Mouse (Mus musculus) stomach, postnatal 0 days (tissue): Measurements from ENCODE around the gene Vps50. TPM values are rescaled to one million over a fixed set of nuclear protein-coding genes. Genes with fewer than 3 reads are reported as not detected.
"Not testable (repeated sequence)": the region's sequence is repeated elsewhere in the genome, so short reads cannot be mapped to it uniquely, and the experiment has no call there.

Experiments used
- ATAC-seq: fragments of 200-750 bp; cut with Nextera tagmentation; 2 replicates; pipeline ENCODE4 v1.8.0; 2017; ENCODE audit not compliant: low FRiP score, low TSS enrichment
- DNase-seq: peaks from one replicate; pipeline ENCODE4 v3.0.0-alpha.2; 2016; ENCODE audit warnings: low spot score
- H3K27ac ChIP-seq: fragments of 300-500 bp; sonication (generic); replicated peaks from 2 replicates; pipeline ENCODE4 v1.5.1; 2014; ENCODE audit warnings: mild to moderate bottlenecking, control low read depth
- H3K27me3 ChIP-seq: fragments of 300-500 bp; sonication (generic); 2 replicates; pipeline ENCODE4 v1.6.1; 2014; ENCODE audit warnings: low read length; ENCODE audit not compliant: control insufficient read depth, insufficient read depth
- H3K36me3 ChIP-seq: fragments of 300-500 bp; sonication (generic); 2 replicates; pipeline ENCODE4 v1.6.1; 2014; ENCODE audit warnings: low read length, mixed read lengths; ENCODE audit not compliant: control insufficient read depth, insufficient read depth
- H3K4me1 ChIP-seq: fragments of 300-500 bp; sonication (generic); replicated peaks from 2 replicates; pipeline ENCODE4 v1.6.1; 2014; ENCODE audit warnings: antibody characterized with exemption; ENCODE audit not compliant: control insufficient read depth, insufficient read depth
- H3K4me2 ChIP-seq: fragments of 300-500 bp; sonication (generic); replicated peaks from 2 replicates; pipeline ENCODE4 v1.6.1; 2014; ENCODE audit warnings: low read depth, mild to moderate bottlenecking, control low read depth, moderate library complexity
- H3K4me3 ChIP-seq: fragments of 300-500 bp; sonication (generic); 2 replicates; pipeline ENCODE4 v1.5.1; 2014; ENCODE audit warnings: low read depth, low read length, control low read depth
- H3K9ac ChIP-seq: fragments of 300-500 bp; sonication (generic); 2 replicates; pipeline ENCODE4 v1.6.1; 2014; ENCODE audit warnings: mild to moderate bottlenecking, low read length, control low read depth, mixed read lengths
- H3K9me3 ChIP-seq: fragments of 300-500 bp; sonication (generic); 2 replicates; pipeline ENCODE4 v1.6.1; 2016; ENCODE audit warnings: low read length; ENCODE audit not compliant: control insufficient read depth
- CTCF ChIP-seq: IDR thresholded peaks from 2 replicates; pipeline ENCODE4 v1.5.1; 2016; ENCODE audit warnings: antibody characterized with exemption, low read depth, mild to moderate bottlenecking, moderate library complexity
- EP300 ChIP-seq: optimal IDR thresholded peaks from 2 replicates; pipeline ENCODE3; 2016; ENCODE audit warnings: antibody characterized with exemption
- WGBS: fragments of 180-500 bp; shearing (Covaris S2); extraction: QIAGEN DNeasy Blood & Tissue Kit; methylation state at CpG from one replicate; pipeline ENCODE4 v1.1.7; 2014; 5-methylcytosine and 5-hydroxymethylcytosine counted together
- polyA plus RNA-seq: library from polyadenylated mRNA; unstranded; fragments of >200 nt; fragmentation: Nextera tagmentation; extraction: Ambion mirVana; gene quantifications from 2 replicates; pipeline ENCODE4 v1.2.1, GENCODE M21; 2015

Vps50 gene
- polyA plus RNA-seq, 1 experiment from 2014 or later: 14.4 TPM

DNA sequence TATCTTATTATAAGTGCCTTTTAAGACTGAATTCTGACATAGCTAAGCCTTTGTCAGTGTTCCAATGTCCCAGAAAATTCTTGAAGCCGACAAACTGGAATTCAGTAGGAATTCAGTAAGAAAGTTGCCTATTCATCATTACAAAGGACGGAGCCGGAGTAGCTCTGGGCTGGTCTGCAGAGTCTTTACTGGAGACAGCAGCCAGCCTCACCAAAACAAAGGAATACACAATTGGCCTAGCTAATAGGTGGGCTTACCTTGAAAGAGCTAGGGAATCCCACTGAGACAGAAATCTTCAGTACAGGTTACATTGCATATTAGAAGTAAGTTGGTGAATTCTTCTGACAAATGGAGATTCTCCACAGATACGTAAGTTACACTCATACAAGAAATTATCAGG, 59.0 kb downstream of the Vps50 start:
- no peak overlapping the region for H3K9ac ChIP-seq
- H3K27me3 ChIP-seq: no peaks in the 10 kb centered on the region
- WGBS: 81% methylated on average over 4 of the region's 4 CpGs
- TF ChIP-seq EP300: no peak
- TF ChIP-seq CTCF: no peak
- no peaks in the 10 kb centered on the region; the same call in 1 of the 2 replicates for H3K36me3 ChIP-seq
- DNase-seq (no peak), ATAC-seq (no peak)
- no peak overlapping the region for H3K4me3 ChIP-seq
- no peak overlapping the region for H3K4me2 ChIP-seq
- H3K4me1 ChIP-seq: no peaks in the 10 kb centered on the region
- no peak overlapping the region for H3K27ac ChIP-seq
- H3K9me3 ChIP-seq: no peaks in the 10 kb centered on the region

DNA sequence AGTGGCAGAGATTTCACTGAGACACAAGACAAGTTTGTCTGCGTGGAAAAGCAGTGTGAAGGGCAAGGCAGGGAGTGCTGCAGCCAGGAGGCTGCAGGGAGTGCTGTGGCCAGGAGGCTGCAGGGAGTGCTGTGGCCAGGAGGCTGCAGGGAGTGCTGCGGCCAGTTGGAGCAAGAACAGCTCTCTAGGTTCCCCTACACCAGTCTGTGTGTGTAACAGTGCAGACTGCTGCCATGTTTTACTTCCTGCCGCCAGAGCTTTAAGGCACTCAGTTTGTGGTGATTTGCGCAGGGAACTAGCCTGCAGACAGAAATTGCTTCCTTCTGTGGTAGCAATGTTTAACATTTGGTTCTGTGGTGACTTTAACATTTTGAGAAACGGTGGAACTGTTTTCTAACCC, 61.8 kb downstream of the Vps50 start:
- H3K9ac ChIP-seq: no peak overlapping the region
- ATAC-seq (no peak), DNase-seq (no peak)
- no peak overlapping the region for H3K27ac ChIP-seq
- 56% methylated on average over 5 of the region's 5 CpGs for WGBS
- no peaks in the 10 kb centered on the region for H3K27me3 ChIP-seq
- H3K9me3 ChIP-seq: no peaks in the 10 kb centered on the region
- TF ChIP-seq CTCF (no peak), EP300 (no peak)
- no peak overlapping the region for H3K4me3 ChIP-seq
- no peak overlapping the region for H3K4me2 ChIP-seq
- H3K4me1 ChIP-seq: no peaks in the 10 kb centered on the region
- H3K36me3 ChIP-seq: no peaks in the 10 kb centered on the region; the same call in 1 of the 2 replicates

DNA sequence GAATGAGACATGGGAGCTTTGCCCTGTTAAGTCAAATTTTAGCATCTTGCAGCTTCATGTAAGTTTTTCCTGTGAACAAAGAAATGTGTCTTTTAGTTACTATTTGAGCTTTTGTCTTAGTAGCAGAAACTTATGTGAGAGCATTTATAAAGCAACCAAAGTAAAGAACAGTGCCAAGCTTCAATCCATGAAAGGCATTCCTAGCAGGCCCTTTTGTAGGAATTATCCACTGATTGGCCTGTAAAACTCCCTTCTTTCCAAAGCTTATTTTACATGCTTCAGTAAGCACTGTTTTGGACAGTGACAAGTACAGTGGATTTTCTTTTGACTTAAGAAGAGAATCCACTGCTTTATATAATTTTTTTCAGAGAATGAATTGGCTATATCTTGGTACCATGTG, 64.1 kb downstream of the Vps50 start:
- H3K36me3 ChIP-seq: no peaks in the 10 kb centered on the region
- H3K4me1 ChIP-seq: no peaks in the 10 kb centered on the region
- DNase-seq (no peak), ATAC-seq (no peak)
- no peak overlapping the region for H3K4me3 ChIP-seq
- H3K27me3 ChIP-seq: no peaks in the 10 kb centered on the region
- no peak for TF ChIP-seq EP300
- TF ChIP-seq CTCF: no peak
- no peaks in the 10 kb centered on the region for H3K9me3 ChIP-seq
- no peak overlapping the region for H3K4me2 ChIP-seq
- H3K27ac ChIP-seq: no peak overlapping the region
- no peak overlapping the region for H3K9ac ChIP-seq

DNA sequence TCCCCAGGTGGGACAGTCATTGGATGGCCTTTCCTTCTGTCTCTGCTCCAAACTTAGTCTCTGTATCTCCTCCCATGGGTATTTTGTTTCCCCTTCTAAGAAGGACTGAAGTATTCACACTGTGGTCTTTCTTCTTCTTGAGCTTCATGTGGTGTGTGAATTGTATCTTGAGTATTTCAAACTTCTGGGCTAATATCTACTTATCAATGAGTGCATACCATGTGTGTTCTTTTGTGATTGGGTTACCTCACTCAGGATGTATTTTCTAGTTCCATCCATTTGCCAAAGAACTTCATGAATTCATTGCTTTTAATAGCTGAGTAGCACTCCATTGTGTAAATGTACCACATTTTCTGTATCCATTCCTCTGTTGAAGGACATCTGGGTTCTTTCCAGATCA, 65.9 kb downstream of the Vps50 start:
- not testable (repeated sequence) for DNase-seq, H3K9me3 ChIP-seq, H3K4me1 ChIP-seq, H3K4me3 ChIP-seq, H3K36me3 ChIP-seq, H3K9ac ChIP-seq, H3K27ac ChIP-seq, ATAC-seq, H3K27me3 ChIP-seq, H3K4me2 ChIP-seq

DNA sequence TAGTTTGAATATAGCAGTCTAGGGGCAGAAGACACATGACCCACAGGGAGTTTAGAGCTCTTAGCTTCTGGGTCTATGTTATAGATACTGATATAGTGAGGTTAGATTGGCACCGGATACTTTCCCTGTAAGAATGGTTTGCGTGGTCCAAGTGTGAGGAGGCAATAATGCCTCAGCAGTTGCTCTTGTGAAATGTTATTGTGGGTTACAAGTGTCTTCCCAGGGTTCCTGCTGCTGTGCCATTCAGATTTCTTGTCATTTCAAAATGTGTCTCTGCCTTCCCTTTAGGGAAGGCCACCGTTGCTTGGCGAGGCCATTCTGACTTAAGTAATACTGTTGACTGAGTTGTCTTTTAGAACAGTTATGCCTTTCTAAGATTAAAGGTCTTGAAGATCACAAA, 66.8 kb downstream of the Vps50 start:
- Histone ChIP-seq H3K9me3 (no peaks in the 10 kb centered on the region), H3K4me2 (no peak overlapping the region), H3K36me3 (no peaks in the 10 kb centered on the region), H3K27me3 (no peaks in the 10 kb centered on the region), H3K9ac (no peak overlapping the region), H3K4me1 (no peaks in the 10 kb centered on the region), H3K27ac (no peak overlapping the region), H3K4me3 (no peak overlapping the region)
- DNase-seq (no peak), ATAC-seq (no peak)
- no peak for TF ChIP-seq CTCF
- TF ChIP-seq EP300: no peak
- whole genome bisulfite sequencing: 93% methylated on average over 4 of the region's 4 CpGs

DNA sequence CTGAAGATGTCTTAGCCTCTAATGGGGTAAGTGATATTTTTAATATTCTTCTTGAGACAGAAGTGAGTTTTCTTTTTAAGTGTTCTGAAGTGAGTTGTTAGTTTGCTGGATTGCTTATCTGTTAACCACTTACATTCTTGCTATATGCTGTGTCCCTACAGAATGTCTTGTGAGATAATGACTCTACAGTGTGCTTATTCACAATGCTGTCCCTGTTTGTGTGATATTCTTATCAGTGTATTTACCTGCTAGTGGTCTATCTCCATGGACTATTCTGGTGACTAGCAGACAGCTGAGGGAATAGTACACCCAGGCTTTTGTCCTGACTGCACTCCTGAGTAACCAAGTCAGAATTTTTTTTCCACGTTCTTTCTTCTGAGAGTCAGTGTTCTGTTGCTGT, 67.5 kb downstream of the Vps50 start:
- H3K36me3 ChIP-seq: no peaks in the 10 kb centered on the region
- no peak overlapping the region for H3K9ac ChIP-seq
- no peak for TF ChIP-seq EP300
- no peak for TF ChIP-seq CTCF
- H3K27ac ChIP-seq: no peak overlapping the region
- H3K4me2 ChIP-seq: no peak overlapping the region
- no peak overlapping the region for H3K4me3 ChIP-seq
- WGBS: 86% methylated on average over 1 of the region's 1 CpGs
- H3K27me3 ChIP-seq: no peaks in the 10 kb centered on the region
- DNase-seq (no peak), ATAC-seq (no peak)
- no peaks in the 10 kb centered on the region for H3K9me3 ChIP-seq
- no peaks in the 10 kb centered on the region for H3K4me1 ChIP-seq
